Mouse (Mus musculus) ES-Bruce4 (cell line): ENCODE measurements around the gene Ubb.

Experiments used
- CTCF ChIP-seq: IDR thresholded peaks from one replicate; pipeline ENCODE4 v1.8.1; 2011; ENCODE audit warnings: low read depth, low read length
- EP300 ChIP-seq: IDR thresholded peaks from 2 replicates; pipeline ENCODE4 v1.6.1; 2011; ENCODE audit warnings: low read depth, low read length; ENCODE audit not compliant: insufficient read depth

DNA sequence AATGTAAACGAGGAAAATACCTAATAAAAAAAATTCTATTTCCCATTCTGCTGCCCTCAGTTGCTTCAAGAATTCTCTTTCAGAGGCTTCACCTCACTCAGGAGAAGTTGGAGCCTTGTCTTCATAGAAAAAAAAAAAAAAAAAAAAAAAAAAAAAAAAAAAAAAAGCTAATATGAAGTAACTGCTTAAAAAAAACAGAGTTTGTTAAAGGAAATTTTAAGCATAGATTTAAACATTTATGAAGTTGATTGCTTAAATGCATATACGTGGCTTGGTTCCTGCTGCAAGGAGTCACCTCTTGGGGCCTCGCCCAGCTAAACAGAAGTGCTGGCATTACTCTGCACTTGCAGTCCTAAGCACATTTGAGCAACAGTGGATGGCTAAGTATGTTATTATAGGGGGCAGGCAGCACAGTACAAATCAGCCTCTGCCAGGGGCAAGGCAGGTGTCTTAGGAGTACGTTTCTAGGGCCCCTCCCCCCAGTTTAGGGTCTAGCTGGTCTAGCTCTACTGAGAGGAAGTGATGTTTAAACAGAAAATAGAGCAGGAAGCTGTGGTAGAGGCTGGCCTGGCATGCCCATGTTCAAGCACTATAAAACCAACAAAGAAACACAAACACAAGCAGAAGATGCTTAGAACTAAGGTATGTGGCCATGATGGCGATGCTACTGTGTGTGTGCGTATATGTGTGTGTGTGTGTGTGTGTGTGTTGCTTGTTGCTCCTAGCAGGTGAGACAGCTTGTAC, 23.2 kb downstream of the Ubb start, which contains the start of gene Trpv2:
- TF ChIP-seq EP300 (no peak), CTCF (no peak)
